Mouse (Mus musculus) urinary bladder, postnatal 4 days (tissue): Measurements from ENCODE around the gene Olfr686.

Experiments used
- DNase-seq, 2 experiments: peaks; one replicate each; pipeline ENCODE4 v3.0.0; 2021 to 2022; ENCODE audit warnings: low spot score in 2 of 2

Gene Olfr686

DNA sequence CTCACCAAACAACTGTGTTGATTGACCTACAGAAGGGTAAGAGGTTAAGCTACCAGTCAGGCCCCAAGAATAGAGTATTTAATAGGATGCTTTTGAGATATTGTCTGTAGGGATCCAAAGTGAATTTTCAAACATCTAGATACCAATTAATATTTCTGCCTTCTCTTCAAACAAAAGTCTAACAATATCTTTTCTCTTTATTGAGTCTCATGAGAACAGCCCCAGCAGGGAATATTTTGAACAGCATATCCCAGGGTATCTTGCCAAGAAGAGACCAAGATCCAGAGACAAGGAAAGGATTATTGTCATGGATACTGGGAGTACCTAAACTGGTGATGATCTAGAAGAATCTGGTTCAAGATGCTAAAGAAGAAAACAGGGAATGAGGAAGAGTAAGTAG is at the start of gene Olfr686:
TSS of gene Olfr686 (minus strand) at position 101 of the 400 bp plus-strand sequence.
- DNase-seq: no peak

DNA sequence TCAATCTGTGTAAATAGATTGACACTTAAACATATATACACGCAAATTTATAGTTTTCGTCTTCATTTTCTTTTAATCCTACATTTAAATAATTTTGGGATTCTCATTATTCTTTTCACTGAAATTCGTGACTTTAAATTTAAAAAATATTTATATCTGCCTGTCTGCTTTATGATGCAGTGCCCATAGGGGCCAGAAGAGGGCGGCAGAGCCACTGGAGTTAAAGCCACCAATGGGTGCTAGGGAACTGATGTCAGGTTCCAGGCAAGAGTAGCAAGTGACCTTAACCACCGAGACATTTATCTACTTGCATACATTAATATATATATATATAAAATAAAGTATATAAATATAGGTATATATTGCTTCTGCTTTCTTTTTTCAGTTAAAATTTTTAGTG is 49.4 kb upstream of the Olfr686 start:
- DNase-seq: no peak

DNA sequence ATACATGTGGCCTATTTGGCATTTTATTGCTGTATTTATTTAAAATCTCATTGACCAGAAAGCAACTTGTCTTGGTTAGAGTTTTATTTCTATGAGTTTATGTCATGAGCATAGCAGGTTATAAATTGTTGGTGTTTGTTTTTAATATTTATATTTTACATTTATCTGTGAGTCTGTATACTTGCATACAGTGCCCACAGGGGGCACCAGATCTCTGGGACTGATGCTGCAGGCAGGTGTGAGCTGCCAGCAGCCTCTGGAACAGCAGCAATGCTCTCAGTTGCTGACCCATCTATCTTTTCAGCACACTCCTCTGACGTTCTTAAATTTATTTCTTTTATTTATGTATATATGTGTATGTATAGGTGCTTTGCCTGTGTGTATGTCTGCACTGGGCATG is 40.9 kb upstream of the Olfr686 start:
- DNase-seq: no peak

DNA sequence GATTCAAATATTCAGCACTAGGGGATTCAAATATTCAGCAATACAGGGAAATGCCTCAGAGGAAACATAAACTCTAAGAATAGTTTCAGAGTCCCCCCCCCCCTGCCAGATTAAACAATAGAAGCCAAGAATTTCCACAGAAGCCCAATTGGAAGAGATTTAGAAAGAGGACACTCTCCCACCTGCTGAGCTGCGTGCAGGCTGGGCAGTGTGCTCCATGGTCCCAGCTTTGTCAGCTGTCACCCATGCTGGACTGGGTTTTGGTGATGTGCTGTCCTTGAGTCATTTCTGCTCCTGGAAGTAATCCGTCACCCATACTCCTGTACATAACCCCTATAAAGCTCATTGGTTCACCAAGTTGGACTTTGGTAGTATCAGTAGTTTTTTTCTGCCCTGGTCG is 40.4 kb upstream of the Olfr686 start:
- DNase-seq: no peak

DNA sequence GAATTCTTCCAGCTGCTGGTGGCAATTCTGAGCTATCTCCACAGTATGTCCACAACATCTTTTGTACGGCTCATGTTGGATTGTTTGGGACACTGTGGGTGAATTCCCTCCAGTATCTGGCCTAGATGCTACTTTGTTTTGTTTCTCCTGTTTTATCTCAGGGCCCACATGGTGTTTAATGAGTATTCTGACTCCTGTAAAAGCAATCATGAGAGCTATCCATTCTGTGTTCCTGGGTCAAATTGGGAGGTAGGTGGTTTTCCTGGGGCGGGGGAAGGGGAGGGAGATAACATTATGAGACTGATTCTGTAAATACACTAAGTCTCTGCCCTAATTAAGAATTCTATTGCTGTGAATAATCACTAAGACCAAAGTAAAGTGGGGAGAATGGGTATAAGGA is 22.1 kb upstream of the Olfr686 start:
- DNase-seq: no peak

DNA sequence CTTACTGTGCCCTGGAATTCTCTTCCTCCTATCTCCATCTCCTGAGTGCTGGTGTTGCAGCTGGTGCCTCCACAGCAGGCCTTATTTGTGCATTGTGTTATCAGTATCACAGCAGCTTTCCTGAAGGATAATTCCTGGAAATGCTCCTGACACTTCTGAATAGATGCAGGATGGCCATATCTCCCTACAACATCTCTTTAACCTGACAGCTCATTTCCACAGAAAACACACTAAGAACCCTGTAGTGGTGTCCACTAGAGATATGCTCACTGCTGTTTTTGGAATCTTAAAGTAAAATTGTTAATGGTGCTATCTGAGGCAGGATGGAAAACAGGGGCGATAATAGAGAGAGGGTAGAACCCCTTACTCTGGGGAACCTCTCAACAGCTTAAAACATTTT is 20.9 kb upstream of the Olfr686 start:
- no peak for DNase-seq

DNA sequence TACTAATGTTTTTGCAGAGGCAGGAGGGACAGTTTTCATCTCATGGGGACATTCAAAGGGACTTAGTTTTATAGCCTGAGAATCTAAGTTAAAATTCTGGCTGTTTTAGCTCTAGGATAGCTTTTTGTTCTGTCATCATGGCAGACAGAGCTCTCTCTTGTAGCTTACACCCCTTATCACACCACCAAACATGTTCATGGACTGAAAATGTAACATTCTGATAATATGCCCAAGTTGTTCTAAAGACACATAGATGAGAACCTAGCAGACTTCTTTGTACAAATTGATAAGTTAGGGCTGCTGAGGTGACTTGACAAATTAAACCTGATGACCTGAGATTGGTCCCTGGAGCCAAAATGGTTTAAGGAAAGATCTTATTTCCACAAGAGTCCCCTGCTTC is 19.4 kb upstream of the Olfr686 start:
- DNase-seq: no peak

DNA sequence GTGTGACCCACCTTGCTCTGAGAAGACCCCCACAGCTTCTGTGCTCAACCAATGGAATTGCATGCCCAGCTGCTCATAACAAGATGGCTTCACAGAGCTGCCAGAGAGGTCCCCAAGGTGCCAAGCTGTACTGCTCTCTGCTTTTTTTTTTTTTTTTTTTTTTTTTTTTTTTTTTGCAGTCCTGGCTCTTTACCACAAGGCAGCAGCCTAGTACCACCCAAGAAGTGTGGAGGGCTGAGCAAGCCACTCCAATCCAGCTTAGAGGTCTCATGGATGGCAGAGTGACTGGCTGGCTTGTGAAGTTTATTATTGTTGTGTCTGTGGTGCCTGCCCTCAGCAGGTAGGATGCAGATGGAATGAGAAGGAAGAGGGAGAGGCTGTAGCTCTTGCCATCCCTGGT is 18.8 kb upstream of the Olfr686 start:
- DNase-seq: no peak

DNA sequence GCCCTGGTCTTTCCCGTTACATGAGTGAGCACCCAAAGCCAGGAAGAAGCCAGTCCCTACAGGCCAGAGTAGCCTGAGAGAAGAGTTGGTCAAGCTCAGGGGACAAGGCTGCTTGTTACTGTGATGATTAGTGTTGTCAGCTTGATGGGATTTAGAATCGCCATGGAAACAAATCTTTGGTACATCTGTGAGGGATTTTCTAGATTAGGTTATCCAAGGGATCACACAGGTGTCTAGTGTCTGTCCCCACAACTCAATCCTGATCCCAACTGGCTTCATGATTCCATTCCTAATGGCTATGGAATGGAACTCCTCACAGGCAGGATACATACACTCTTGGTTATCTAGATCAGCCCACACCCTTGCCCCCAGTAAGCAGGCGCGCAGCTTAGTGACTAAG is 11.0 kb upstream of the Olfr686 start:
- no peak for DNase-seq

DNA sequence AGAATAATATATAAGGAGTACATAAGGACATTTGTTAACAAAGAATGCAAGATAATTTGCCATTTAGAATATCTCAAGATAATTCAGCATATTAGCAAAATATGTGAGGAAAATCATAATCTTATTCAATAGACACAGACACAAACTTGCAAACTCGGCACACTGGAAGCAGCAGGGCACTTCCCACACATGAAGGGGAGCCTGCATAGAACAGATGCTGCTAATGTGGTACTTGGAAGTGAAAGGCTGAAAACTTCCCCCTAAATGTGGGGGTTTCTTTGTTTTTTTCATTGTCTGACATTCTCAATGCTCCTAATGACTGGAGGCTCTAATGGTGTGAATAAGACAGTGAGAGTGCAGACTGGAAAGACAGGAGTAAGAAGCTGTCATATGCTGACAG is 7.5 kb upstream of the Olfr686 start:
- no peak for DNase-seq

DNA sequence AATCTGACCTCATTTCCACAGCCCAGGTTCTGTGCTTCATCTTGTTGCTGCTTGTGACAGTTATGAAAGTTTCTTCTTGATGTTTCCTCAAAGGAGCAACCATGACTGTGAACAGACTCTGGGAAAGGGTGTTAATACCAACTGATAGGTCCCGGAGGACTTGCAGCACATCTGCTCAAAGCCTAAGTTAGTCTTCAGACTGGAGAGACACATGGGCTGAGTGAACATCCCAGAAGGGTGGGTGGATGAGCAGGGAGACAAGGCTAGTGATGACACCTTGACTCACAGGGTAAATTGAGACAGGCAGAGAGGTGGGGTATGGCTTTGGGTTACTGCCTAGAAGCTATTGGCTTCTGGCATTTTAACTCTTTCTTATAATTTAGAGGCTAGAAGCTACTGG is 21.4 kb downstream of the Olfr686 start, which contains the start of gene Olfr685:
TSS of gene Olfr685 (minus strand) at position 101 of the 400 bp plus-strand sequence.
- DNase-seq: no peak

DNA sequence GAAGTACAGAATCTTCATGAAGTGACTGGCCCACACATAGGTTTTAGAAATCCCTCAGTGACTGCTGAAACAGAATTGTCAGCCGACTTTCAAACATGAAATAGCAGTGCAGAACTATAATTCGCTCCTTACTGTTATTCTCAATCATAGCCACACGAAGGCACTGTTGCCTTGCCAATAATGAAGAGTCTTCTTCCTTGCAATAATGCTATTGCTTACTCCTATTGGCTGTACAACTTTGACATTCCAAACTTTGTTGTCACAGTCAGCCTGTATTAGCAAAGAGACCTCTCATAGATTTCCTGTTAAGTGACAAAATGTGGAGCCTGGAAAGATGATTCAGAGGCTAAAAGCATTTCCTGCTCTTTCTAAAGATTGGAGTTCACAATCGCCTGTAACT is 36.5 kb downstream of the Olfr686 start:
- DNase-seq: no peak

DNA sequence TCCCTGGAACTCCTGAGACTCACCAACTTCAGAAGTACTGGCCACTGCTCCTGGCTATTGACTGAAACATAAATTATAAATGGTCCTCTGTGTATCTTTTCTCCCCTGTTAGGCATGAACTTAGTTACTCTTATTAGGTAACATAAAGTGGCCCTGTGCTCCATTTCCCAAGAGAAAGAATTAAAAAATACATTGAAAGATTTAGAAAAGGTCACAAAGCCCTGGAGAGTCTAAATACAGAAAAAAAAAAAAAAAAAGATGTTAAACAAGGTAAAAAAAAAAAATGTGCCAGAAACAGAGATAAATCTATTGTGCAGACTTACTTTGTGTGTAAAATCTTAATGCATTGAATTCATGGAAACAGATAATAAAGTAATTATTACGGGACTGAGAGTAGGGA is 43.7 kb downstream of the Olfr686 start, which contains the start of gene Olfr684:
TSS of gene Olfr684 (minus strand) at position 101 of the 400 bp plus-strand sequence.
- DNase-seq: no peak
